Comparison of ENCODE assay signal across 27 mouse cellular contexts in the genomic region with DNA sequence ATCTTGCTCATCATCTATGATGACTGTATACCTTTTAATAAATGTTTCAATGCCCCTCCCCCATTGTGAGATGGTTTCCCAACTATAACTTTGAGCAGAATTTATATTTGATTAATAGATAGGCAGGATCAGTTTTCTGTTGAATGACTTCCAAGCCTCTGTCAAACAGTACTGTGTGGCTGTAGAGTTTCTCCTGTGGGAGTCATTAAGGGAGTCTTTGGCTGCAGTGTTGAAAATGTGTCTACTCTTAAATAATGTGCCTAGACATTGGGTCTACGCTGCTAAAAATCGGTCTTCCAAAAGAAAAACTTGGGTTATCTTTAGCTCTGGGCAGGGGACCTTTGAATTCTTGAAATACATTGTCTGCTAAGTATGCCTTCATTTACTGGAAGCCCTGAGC.
DNase-seq lines count a peak whose midpoint lies in the region; ATAC-seq and TF ChIP-seq lines count a peak whose summit lies in the region.
"Had no signal": no experiment of that assay in that cellular context is flagged by ENCODE, and none has a peak within 500 bp of the region (broad histone marks: within the 10 kb centered on the region; RNA-seq: fewer than 3 reads in every experiment).

No protein-coding gene starts in this region.

- no peak for TF ChIP-seq EP300 in lung, postnatal 0 days (IDR thresholded peaks at IDR 0.05)

- H3K4me2 ChIP-seq in embryonic facial prominence, embryonic 14.5 days (ENCODE audit: low read depth, low read length), result no peak overlapping the region
- H3K4me2 ChIP-seq in lung, embryonic 14.5 days, result no peak overlapping the region
- no peak overlapping the region for H3K4me2 ChIP-seq in lung, postnatal 0 days (replicated peaks; ENCODE audit: low read depth, low read length)
- H3K4me2 ChIP-seq: embryonic facial prominence, embryonic 15.5 days; forebrain, embryonic 12.5 days; forebrain, embryonic 15.5 days; heart, embryonic 12.5 days; heart, embryonic 15.5 days; hindbrain, embryonic 13.5 days had no signal

- H3K36me3 ChIP-seq in embryonic facial prominence, embryonic 14.5 days (ENCODE audit: control insufficient read depth, insufficient read depth, low read length), result no peaks in the 10 kb centered on the region
- no peaks in the 10 kb centered on the region for H3K36me3 ChIP-seq in embryonic facial prominence, embryonic 10.5 days (replicated peaks)
- no peaks in the 10 kb centered on the region for H3K36me3 ChIP-seq in lung, embryonic 14.5 days (ENCODE audit: insufficient read depth)
- no peaks in the 10 kb centered on the region for H3K36me3 ChIP-seq in lung, postnatal 0 days (ENCODE audit: insufficient read depth, low read length)
- H3K36me3 ChIP-seq: embryonic facial prominence, embryonic 15.5 days; forebrain, embryonic 12.5 days; forebrain, embryonic 15.5 days; heart, embryonic 12.5 days; heart, embryonic 15.5 days; hindbrain, embryonic 10.5 days; hindbrain, embryonic 13.5 days had no signal

- no peak for TF ChIP-seq CTCF in lung, embryonic 14.5 days (IDR thresholded peaks at IDR 0.05; ENCODE audit: low read depth)
- TF ChIP-seq CTCF in lung, postnatal 0 days (IDR thresholded peaks at IDR 0.05), result no peak

- 79% methylated on average over 2 of the region's 2 CpGs for WGBS in embryonic facial prominence, embryonic 14.5 days
- 92% methylated on average over 2 of the region's 2 CpGs for WGBS in embryonic facial prominence, embryonic 10.5 days
- WGBS in lung, embryonic 14.5 days, result 28% methylated on average over 2 of the region's 2 CpGs
- WGBS in lung, postnatal 0 days, result 38% methylated on average over 2 of the region's 2 CpGs

- no peak overlapping the region for H3K4me3 ChIP-seq in embryonic facial prominence, embryonic 14.5 days (ENCODE audit: low read depth, low read length)
- H3K4me3 ChIP-seq in embryonic facial prominence, embryonic 10.5 days, result no peak overlapping the region
- no peak overlapping the region for H3K4me3 ChIP-seq in lung, embryonic 14.5 days (ENCODE audit: low read depth, low read length)
- no peak overlapping the region for H3K4me3 ChIP-seq in lung, postnatal 0 days (ENCODE audit: low read depth, low read length)
- H3K4me3 ChIP-seq: embryonic facial prominence, embryonic 15.5 days; erythroblast, embryonic 14.5 days; forebrain, embryonic 12.5 days; forebrain, embryonic 15.5 days; heart, embryonic 12.5 days; heart, embryonic 15.5 days; hindbrain, embryonic 10.5 days; hindbrain, embryonic 13.5 days had no signal

- H3K4me1 ChIP-seq in embryonic facial prominence, embryonic 14.5 days (ENCODE audit: control insufficient read depth, insufficient read depth, low read length), result no peaks in the 10 kb centered on the region
- peaks cover 8% of the 10 kb centered on the region for H3K4me1 ChIP-seq in embryonic facial prominence, embryonic 10.5 days
- H3K4me1 ChIP-seq in lung, embryonic 14.5 days (ENCODE audit: insufficient read depth), result no peaks in the 10 kb centered on the region
- no peaks in the 10 kb centered on the region for H3K4me1 ChIP-seq in lung, postnatal 0 days (ENCODE audit: insufficient read depth, low read depth, low read length)
- H3K4me1 ChIP-seq: embryonic facial prominence, embryonic 15.5 days; forebrain, embryonic 12.5 days; forebrain, embryonic 15.5 days; heart, embryonic 12.5 days; heart, embryonic 15.5 days; hindbrain, embryonic 10.5 days; hindbrain, embryonic 13.5 days had no signal

- peak; percentile 9 for DNase-seq in embryonic facial prominence, embryonic 14.5 days (ENCODE audit: low spot score)
- no peak for DNase-seq in embryonic facial prominence, embryonic 10.5 days (ENCODE audit: low spot score)
- DNase-seq in lung, embryonic 14.5 days, result peak; percentile 68
- DNase-seq in lung, postnatal 14 days, result no peak
- DNase-seq in lung, postnatal 0 days (ENCODE audit: low spot score), result peak; percentile 6
- DNase-seq in lung, postnatal 4 days, result no peak
- DNase-seq: adrenal gland, adult 8-10 months; adrenal gland, postnatal 25 days; cerebellum, adult 11-12 months; cerebellum, adult 8-10 months; cerebellum, postnatal 10 days; cerebellum, postnatal 36 days; embryo, embryonic 11 days; gastrocnemius, postnatal 25 days; heart, adult 18-20 months; heart, postnatal 10 days; heart, postnatal 36 days had no signal

- H3K9me3 ChIP-seq in embryonic facial prominence, embryonic 14.5 days (ENCODE audit: control insufficient read depth, low read length), result no peaks in the 10 kb centered on the region
- no peaks in the 10 kb centered on the region for H3K9me3 ChIP-seq in embryonic facial prominence, embryonic 10.5 days
- H3K9me3 ChIP-seq in lung, embryonic 14.5 days (ENCODE audit: low read depth, low read length), result no peaks in the 10 kb centered on the region
- no peaks in the 10 kb centered on the region for H3K9me3 ChIP-seq in lung, postnatal 0 days (ENCODE audit: low read length)
- H3K9me3 ChIP-seq: embryonic facial prominence, embryonic 15.5 days; forebrain, embryonic 12.5 days; forebrain, embryonic 15.5 days; heart, embryonic 12.5 days; heart, embryonic 15.5 days; hindbrain, embryonic 10.5 days; hindbrain, embryonic 13.5 days had no signal

- ATAC-seq in embryonic facial prominence, embryonic 14.5 days (ENCODE audit: low read depth), result no peak
- ATAC-seq in lung, embryonic 14.5 days (ENCODE audit: insufficient read depth), result peak; percentile 91; the same call in 1 of the 2 replicates
- ATAC-seq in lung, postnatal 0 days, result no peak
- ATAC-seq: activated CD4-positive, CD25-positive, alpha-beta regulatory T cell, adult 4 months; forebrain, embryonic 15.5 days; hindbrain, embryonic 16.5 days had no signal

- H3K9ac ChIP-seq in embryonic facial prominence, embryonic 14.5 days (ENCODE audit: low read depth, low read length), result no peak overlapping the region
- H3K9ac ChIP-seq in lung, embryonic 14.5 days, result no peak overlapping the region
- no peak overlapping the region for H3K9ac ChIP-seq in lung, postnatal 0 days (replicated peaks; ENCODE audit: low read depth)
- H3K9ac ChIP-seq: embryonic facial prominence, embryonic 15.5 days; forebrain, embryonic 12.5 days; forebrain, embryonic 15.5 days; heart, embryonic 12.5 days; heart, embryonic 15.5 days; hindbrain, embryonic 13.5 days had no signal

- no peak overlapping the region for H3K27ac ChIP-seq in embryonic facial prominence, embryonic 14.5 days (replicated peaks; ENCODE audit: low read depth, low read length)
- H3K27ac ChIP-seq in embryonic facial prominence, embryonic 10.5 days (replicated peaks), result no peak overlapping the region
- no peak overlapping the region for H3K27ac ChIP-seq in lung, embryonic 14.5 days (ENCODE audit: low read depth)
- H3K27ac ChIP-seq in lung, postnatal 0 days (ENCODE audit: low read length), result no peak overlapping the region
- H3K27ac ChIP-seq: embryonic facial prominence, embryonic 15.5 days; forebrain, embryonic 12.5 days; forebrain, embryonic 15.5 days; heart, embryonic 15.5 days; hindbrain, embryonic 10.5 days; hindbrain, embryonic 13.5 days had no signal

- H3K27me3 ChIP-seq in embryonic facial prominence, embryonic 14.5 days (replicated peaks; ENCODE audit: control insufficient read depth, insufficient read depth, low read length), result no peaks in the 10 kb centered on the region
- no peaks in the 10 kb centered on the region for H3K27me3 ChIP-seq in embryonic facial prominence, embryonic 10.5 days (replicated peaks; ENCODE audit: low read depth, poor library complexity, severe bottlenecking)
- H3K27me3 ChIP-seq in lung, embryonic 14.5 days (ENCODE audit: insufficient read depth, low read length), result no peaks in the 10 kb centered on the region
- no peaks in the 10 kb centered on the region for H3K27me3 ChIP-seq in lung, postnatal 0 days (replicated peaks; ENCODE audit: insufficient read depth, low read length)
- H3K27me3 ChIP-seq: embryonic facial prominence, embryonic 15.5 days; forebrain, embryonic 12.5 days; forebrain, embryonic 15.5 days; heart, embryonic 12.5 days; heart, embryonic 15.5 days; hindbrain, embryonic 13.5 days had no signal

Comparison
In these comparisons a context has a peak if more than half of its experiments do, and no peak if none do; other contexts are left out.
1. DNase-seq: peak in embryonic facial prominence, embryonic 14.5 days (single experiment), lung, embryonic 14.5 days (single experiment) and lung, postnatal 0 days (single experiment); none in embryonic facial prominence, embryonic 10.5 days (single experiment), lung, postnatal 14 days (single experiment) and lung, postnatal 4 days (0 of 2).